Mouse (Mus musculus): ENCODE results near the gene App.

DNA sequence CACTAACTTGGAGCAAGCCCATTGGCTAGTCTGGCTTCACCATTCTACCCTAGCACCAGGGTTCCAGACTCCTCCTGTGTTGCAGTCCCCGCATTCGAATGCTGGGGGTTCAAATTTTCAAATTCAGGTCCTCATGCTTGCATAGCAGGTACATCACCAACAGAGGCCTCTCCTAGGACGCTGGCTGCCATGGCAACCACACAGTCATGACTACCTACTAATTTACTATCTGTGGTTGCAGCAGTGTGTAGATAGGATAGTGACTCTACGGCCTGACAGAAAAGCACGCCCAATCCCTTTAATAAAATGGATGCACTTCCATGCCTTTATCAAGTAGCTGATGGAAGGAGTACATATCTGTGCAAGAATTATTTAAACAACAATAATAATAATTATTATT lies 137.8 kb downstream of the App start:
- TF ChIP-seq CTCF (IDR thresholded peaks at IDR 0.05; ENCODE audit: low read depth) (no peak), EP300 (IDR thresholded peaks at IDR 0.05; ENCODE audit: low read depth) (no peak)
